Mouse (Mus musculus): ENCODE data around the gene Ntn4. TPM values are rescaled to one million over a fixed set of nuclear protein-coding genes. Genes with fewer than 3 reads are reported as not detected.

Ntn4 gene
- total RNA-seq, 4 experiments from 2014 or later, result 11.0 to 15.5 (median 11.9) TPM

- no peak for DNase-seq (ENCODE audit: low spot score)
Measured at GRCm38 (mm10) chr10:93641821-93642746, 1.6 kb downstream of the Ntn4 start.

- DNase-seq (ENCODE audit: low spot score), result no peak
Measured at GRCm38 (mm10) chr10:93642897-93643296, 2.4 kb downstream of the Ntn4 start.

- DNase-seq (ENCODE audit: low spot score), result no peak
Measured at GRCm38 (mm10) chr10:93644451-93644941, 4.0 kb downstream of the Ntn4 start.

DNA sequence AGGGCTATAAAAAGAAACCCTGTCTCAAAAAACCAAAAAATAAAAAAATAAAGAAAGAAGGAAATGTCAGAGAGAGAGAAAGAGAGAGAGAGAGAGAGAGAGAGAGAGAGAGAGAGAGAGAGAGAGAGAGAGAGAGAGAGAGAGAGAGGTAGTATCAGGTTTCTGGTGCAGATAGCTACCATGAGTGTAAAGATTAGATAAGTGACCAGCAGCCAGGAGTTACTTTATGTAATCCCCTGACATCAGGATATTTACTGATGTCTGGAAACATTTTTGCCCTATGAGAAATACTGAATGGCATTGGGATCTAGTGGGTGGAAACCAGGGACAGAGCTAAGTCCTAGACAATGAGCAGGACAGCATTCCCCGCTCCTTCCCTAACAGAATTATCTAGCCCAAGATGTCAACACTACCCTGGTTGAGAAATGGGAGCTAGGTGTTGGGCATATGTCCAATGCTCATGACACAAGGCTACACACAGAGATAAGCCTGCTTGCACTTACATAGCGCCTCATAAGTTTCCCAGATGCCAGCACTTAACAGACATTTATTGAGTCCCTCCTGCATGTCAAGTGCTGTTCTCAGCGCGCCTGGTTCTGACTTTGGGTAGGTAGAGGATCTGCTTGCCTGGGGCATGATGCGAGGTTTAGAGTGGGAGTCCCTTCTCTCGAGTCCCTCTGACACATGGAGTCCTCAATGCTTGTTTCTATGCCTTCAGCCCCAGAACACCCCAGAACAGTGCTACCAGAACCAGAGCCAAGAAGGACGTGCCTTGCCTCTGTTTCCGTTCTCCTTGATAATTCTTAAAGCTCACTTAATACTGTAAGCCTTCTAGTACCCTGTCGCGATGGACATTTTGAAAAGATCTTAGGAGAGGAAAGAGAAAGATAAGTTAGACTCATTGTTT is 7.4 kb downstream of the Ntn4 start:
- DNase-seq (ENCODE audit: low spot score), result no peak

DNA sequence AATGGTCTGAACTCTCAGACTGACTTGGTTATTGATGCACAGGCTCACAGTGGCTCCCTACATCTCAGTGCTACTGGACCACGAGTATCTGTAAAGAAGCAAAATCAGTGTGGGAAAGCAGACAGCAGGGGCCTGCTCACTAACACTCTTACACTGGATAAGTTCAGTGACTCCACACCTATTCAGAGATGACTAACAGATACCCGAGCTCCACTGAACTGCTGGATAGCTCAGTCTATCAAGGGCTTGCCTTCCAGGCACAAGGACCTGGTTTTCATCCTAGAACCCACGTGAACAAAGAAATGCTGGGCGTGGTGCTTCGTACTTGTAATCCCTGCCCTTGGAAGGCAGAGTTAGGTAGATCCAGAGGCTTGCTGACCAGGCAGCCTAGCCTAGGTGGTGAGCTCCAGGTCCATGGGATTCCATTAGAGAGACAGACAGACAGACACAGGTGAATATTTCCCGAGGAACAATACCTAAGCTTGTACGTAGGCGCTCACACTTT is 8.2 kb downstream of the Ntn4 start:
- DNase-seq (ENCODE audit: low spot score), result no peak

- no peak for DNase-seq (ENCODE audit: low spot score)
Measured at GRCm38 (mm10) chr10:93649127-93649526, 8.6 kb downstream of the Ntn4 start.

DNA sequence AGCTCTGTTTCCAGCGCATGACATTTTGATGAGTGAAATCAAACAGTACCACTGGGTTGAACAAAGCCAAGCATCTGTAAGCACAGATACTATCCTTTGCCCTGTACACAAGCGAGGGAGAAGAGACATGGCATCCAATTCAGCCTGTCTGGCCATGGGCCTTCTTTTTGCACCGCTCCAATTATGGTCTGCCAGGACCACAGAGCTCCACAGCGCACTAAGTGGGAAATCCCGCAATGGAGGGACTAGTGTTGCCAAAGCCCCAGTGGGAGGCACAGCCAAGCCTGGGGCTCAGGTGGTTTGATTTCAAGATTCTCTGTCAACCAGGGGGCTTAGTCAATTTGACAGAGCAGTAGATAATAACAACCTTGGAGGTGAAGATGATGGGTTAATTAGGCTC is 9.1 kb downstream of the Ntn4 start:
- DNase-seq (ENCODE audit: low spot score), result no peak

DNA sequence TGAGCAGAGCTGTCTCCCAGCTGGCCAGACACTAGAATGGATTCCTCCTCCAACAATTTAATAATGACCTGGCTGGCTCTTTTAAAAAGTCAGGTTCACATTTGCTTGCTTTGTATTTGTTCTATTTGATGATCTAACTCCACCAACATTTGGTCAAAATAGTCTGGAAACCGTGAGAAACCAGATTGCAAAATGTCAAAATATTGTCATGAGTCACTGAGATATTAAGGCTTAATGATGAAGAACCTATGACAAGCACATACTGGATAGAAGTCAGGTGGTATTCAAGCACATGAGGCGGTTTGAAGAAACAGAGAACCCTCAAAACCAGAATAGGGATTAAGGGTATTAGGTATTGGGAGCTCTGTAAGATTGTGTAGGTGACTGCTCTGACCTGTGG is 12.8 kb downstream of the Ntn4 start:
- DNase-seq (ENCODE audit: low spot score), result no peak

GRCm38 (mm10) chr10:93655428-93655827 is 14.9 kb downstream of the Ntn4 start:
- no peak for DNase-seq (ENCODE audit: low spot score)

DNA sequence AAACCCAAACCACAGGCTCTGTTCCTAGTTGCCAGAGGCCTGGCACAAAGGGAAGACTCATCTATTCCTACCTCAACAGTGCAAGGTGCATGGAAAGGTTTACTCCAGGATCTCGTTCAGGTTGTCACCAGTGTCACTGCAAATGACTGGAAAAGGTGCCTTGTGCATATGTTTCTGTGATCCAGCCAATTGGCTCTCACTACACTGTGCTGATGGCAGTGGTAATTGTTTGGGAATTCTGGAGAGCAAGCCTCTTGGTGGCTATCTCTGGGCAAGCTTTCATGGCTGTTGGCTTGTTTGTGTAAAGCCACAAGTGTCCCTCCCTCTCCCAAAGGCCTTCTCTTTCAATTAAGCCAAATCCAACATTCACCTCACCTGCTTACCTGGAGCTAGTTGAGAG is 19.3 kb downstream of the Ntn4 start:
- DNase-seq (ENCODE audit: low spot score), result no peak

DNA sequence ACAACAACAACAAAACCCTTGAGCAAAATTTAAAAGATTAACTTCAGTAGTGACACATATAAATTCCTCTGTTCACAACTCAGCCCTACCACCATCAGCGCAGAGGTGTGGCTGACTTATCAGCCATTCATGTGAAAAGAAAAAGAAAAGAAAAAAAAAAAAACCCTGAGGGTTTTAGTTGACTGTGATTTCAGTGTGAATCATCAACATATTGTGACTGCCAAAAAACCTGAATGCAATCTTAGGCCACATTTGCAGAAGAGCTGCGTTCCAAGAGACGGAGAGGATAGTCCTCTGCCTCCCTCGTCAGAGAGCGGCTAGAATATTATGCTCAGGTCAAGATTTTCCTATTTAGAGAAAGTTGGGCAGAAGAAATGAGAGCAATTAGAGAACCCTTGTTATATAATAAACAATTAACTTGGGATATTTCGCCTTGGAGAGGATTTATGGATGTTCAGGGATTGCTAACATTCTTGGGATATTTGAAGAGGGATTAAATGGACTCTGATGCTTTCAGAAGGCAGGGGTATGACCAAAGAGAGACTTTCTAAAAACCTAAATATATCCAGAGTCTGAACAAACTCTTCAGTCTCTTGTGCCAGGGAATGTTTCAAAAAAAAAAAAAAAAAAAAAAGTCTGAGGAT is 21.0 kb downstream of the Ntn4 start:
- DNase-seq (ENCODE audit: low spot score), result no peak

DNA sequence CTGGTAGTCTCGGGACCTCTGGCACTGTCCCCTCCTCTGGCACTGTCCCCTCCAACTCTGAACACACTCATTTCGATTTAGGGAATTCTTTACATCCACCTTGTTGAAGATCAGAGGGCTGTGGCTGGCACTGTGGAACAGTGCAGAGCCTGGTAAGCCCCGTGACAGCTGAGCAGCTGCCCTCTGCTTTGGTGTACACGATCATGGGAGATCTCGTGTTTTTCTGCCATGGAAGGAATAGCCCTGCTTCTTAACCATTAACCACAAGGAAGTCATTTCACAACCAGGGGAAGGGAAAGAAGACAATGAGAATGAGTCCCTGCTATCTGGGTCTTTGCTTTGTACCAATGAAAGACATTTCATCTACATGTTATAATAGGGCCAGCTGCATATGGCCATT is 21.5 kb downstream of the Ntn4 start:
- DNase-seq (ENCODE audit: low spot score), result no peak

DNA sequence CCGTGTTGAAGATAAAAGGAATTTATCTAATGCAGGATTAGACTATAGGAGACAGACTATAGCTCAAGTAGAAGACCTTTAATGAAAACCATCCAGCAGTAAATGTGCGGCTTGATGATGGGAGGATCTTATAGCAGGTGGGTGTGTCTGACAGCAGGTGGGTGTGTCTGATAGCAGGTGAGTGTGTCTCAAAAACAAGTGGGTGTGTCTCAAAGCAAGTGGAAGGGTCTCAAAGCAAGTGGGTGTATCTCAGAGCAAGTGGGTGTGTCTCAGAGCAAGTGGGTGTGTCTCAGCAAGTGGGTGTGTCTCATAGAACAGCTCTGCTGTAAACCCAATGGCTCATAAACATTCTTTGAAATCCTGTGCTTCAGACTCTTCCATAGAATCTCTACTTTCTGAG is 25.7 kb downstream of the Ntn4 start:
- DNase-seq (ENCODE audit: low spot score), result no peak

DNA sequence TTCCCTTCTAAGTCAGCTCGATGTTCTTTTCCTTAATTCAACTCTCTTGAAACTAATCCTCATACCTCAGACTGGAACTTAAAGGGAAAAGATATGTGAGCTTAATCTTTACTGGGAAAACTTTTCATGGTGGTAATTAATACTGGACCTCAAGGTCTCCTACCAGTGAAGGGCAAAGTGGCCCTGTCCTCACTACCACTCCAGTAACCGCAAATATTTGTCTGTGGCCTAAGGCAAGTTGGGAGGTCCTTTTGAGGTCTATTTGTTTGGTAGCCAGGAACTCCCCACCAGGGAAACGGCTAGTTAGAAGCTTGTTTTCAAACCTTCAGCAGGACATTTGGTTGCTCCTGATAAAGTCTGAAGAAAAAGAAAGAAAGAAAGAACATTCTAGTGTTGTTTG is 26.5 kb downstream of the Ntn4 start:
- no peak for DNase-seq (ENCODE audit: low spot score)

DNA sequence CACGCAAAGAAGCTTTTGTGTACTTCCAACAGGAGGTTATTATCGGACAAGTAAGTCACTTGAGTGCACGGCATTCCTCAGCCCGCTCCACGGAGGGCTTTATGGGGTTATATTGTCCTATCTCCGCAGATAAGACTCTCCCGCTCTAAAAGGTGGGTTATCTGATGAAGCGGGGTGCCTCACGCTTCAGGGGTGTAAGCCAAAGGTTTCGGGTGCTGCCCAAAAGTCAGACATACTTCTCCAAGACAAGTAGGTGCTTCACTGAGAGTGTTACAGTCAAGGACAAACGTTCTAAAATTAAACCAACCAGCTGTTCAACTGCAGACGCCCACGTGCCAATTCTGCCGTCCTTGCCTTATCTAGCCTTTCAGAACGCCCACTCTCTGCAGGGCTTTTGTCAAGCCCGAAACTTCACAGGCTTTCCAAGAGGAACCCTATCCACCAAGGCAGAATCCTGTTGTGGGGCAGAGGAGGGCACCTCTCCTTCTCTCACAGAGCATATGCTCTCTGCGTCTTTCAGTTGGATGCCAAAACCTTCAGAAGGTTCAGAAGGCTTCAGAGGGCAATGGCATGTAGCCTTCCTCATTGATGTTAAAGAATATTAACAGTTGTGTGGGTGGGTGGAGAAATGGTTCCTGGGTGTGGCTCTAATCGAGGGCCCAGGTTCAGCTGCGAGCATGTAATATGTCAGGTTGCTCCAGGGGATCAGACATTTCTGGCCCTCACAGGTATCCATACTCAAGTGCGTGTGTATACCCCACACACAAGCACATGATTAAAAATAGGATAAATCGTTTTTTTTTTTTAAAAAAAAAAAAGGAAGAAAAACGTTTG is 32.4 kb downstream of the Ntn4 start:
- DNase-seq (ENCODE audit: low spot score), result peak; percentile 42

DNA sequence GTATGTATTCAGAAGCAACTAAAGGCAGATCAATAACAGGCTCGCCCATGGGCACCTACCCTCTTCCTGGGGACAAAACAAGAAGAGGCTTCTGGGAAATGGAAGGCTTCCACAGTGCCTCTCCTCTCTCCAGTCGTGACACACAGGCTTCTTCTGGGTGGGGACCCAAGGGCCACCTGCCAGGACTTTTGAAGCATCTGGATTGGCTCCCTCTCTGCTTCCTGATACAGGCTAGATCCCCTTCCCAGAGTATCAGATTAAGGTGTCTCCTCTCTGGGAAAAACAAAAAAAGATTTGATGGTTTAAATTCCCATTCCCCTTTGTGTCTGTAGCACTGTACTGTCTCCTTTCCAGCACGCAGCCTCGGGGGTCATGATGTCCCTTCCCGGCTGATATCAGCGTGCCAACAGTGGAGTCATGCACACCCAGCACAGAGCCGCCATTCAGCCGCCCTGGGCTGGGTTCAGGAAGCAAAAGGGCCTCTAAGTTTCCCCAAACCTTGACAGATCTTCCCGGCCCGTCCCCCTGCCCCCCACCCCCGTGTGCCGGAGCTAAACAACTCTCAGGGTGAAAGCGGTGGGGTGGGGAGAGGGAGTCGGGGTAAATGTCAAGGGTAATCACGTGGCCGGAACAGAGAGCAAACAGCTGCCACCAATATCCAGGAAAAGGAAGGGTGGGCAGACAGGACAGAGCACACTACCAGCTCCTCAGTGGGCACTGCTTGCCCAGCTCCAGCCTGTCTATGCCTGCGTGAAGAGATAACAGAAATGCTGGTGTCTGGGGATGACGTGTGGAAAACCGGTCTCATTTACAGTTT is 38.9 kb downstream of the Ntn4 start:
- DNase-seq (ENCODE audit: low spot score), result peak; percentile 57

DNA sequence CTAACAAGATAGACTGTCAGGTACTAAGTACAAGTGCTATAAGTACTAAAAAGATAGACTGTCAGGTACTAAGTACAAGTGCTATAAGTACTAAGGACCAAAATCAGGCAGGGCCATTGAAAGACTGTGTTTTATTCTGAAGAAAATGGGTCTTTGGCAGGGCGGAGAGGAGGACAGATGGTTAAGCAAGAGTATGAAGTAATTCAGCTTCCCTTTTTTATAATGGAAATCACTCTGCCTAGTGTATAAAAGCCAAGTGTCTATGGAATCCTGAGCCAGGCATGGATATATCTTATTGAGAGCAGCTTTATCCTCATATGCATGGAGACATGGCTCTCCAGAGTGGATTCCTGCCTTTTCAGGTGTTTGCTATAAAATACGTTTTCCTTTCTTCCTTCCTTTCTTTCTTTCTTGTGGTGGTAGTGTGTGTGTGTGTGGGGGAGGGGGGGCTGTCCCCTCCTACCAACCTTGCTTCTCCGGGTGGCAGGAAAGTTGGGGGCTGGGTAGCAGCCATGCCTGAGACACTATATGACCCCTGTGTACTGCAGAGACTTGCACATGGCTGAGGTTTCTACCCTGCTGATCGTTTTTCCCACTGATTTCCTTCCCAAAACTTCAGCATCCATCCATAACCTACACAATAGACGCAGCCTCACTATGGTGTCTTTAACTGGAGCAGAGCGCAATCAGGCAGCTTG is 40.3 kb downstream of the Ntn4 start:
- no peak for DNase-seq (ENCODE audit: low spot score)

DNA sequence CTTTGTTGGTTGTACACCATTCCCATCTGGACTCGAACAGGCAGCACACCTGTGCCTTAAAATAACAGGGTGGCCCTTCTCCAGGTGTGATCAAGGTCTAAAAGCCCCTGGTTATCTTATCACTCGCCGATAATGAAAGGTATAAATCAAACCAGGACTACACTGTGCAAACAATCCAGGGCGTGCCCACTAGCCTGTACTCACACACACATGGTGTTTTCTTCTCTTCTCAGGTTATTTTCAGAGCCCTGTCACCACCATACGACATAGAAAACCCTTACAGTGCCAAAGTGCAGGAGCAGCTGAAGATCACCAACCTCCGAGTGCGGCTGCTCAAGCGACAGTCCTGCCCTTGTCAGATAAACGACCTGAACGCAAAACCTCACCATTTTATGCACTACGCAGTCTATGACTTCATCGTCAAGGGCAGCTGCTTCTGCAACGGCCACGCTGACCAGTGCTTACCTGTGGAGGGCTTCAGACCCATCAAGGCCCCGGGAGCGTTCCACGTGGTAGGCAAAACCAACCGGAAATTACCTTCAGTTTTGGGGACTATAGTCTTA is 41.8 kb downstream of the Ntn4 start:
- no peak for DNase-seq (ENCODE audit: low spot score)

- no peak for DNase-seq (ENCODE audit: low spot score)
Measured at GRCm38 (mm10) chr10:93683185-93683584, 42.7 kb downstream of the Ntn4 start.

Data from heart, adult 8-10 months (tissue).